Mouse (Mus musculus) megakaryocyte, adult 5-6 weeks (primary cell): Measurements from ENCODE around the gene Insig1. TPM values are rescaled to one million over a fixed set of nuclear protein-coding genes. Genes with fewer than 3 reads are reported as not detected.

Source experiments
- ATAC-seq: 2 replicates; pipeline ENCODE4 v1.8.0; 2016; ENCODE audit warnings: mild to moderate bottlenecking, inconsistent platforms; ENCODE audit not compliant: poor library complexity, severe bottlenecking
- total RNA-seq, 2 experiments: library from RNA; stranded (forward) in 1 of 2; stranded (reverse) in 1 of 2; fragments of 153-499, 151-499 nt in 1 of 2; fragments of 221-1000, 200-1000 nt in 1 of 2; gene quantifications; 2 replicates each; pipeline versions ENCODE4 v1.2.3 to v1.2.4; 2015 to 2017

The Insig1 gene
- total RNA-seq (2015) (25.2 and 26.9 TPM in 2 replicates), total RNA-seq (2017) (30.7 and 33.2 TPM in 2 replicates)

DNA sequence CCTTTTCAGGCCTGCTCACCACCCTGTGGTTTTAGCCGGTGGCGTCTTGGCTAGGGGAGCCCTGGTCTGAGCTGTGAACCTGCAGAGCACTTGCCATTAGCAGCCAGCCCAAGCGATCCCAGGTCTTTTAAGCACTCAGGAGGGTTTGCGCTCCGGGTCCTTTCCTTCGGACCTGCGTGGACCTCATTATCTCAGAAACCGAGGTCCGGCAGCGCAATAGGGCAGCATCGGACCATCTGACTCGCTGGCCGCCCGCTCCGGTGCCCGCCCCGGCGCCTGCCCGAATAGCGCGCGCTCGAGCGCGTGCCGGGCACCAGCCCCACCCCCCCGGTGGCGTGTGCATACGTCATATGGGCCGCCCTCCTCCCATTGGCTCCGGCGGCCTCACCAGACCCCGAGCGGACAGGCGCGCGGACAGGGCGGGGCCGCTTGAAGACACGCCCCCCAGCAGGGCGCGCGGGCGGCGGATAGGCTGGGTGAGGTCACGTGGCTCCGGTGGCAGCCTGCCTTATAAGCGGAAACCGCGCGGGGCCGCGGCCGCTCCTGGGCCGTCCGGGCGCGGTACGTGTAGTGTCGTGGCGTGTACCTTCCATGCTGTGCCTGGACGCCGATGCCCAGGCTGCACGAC, at the start of gene Insig1:
Insig1 (plus strand) TSS at position 536 of the 628 bp plus-strand sequence.
- peak; percentile 86 for ATAC-seq

GRCm38 (mm10) chr5:28023452-28023851, 47.7 kb upstream of the Insig1 start:
- ATAC-seq, result no peak

DNA sequence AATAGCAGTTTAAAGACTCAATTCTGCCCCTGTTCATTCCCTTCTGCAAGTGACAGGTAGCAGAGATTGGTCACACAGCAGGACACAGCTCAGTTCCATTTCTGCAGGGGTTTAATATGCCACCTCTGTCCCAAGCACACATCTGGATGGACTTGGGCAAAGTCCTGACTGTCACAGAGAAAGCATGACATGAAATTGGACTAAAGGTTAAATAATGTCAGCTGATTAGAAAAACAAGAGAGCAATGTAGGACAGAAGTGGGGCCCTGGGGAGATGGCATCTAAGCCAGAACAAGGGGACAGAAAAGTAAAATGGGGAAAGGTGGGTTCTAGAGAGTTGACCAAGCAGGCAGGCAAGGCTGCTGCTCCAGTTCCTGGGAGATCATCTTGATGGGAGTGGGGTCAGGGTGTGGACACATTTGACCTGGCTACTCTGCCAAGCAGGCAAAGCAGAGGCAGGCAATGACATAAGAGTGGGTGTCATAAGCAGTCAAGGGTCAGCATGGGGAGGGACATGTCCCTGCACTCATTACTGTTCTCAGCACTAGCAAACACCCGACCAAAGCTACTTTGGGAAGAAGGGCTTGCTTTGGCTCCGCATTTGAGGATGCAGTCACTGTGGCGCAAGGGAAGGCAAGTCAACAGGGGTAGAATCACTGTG, 39.5 kb upstream of the Insig1 start:
- ATAC-seq, result no peak

- ATAC-seq, result no peak
Measured at GRCm38 (mm10) chr5:28032866-28033265, 38.3 kb upstream of the Insig1 start.

DNA sequence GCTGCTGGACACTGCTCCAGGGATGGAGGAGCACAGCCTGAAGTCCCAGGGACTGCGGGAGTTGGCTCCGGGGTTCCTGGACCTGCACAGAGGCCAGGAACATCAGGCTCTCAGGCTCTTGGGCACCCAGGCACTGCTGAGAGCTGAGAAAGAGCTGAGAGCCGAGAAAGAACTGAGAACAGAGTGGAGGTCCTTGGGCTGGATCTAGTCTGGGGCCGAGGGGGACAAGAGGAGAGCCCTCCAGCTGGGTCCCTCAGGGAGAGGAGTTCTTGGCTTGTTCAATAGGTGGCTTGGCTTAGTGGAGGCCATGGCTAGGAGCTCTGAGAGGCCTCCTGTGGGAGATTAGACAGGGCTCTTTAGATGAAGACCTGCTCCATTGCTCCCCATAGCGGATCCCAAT, 37.9 kb upstream of the Insig1 start:
- ATAC-seq, result no peak

GRCm38 (mm10) chr5:28033826-28034225, 37.3 kb upstream of the Insig1 start:
- ATAC-seq, result no peak

DNA sequence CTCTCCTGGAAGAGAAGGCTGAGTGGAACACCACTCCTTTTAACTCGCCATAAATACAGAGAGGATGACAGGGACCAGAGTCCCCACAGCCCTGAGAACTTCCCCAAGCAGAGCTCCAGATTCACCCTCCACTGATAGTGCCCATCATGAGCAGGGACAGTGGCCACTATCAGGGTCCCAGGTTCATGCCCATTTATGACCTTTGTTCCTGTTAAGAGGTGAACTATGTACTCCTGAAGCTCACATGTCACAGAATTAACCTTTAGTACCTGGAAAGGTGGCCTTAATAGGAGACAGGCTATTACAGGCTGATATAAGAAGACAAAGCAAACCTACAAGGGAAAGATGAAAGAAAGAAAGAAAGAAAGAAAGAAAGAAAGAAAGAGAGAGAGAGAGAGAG, 35.2 kb upstream of the Insig1 start:
- no peak for ATAC-seq

- no peak for ATAC-seq
Measured at GRCm38 (mm10) chr5:28036518-28036917, 34.6 kb upstream of the Insig1 start.

DNA sequence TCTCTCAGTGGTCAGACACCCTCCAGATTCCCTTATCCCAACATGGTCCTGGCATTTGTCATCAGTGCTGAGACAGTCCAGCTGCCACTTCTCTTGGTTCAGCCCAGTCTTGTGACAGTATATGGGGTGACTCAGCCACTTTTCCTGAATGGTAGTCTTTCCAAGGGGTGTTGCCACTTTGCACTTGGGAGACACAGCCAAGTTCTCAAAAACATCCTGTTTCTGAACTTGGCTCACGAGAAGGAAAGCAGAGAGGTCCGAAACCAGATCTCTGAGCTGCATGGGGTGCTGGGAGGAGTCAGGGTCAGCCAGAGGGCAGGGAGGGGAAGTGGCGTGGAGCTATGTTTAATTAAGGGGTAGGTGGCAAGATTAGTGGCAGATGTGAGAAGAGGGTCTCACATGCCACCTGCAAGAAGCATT, 34.0 kb upstream of the Insig1 start:
- peak; percentile 87 for ATAC-seq

GRCm38 (mm10) chr5:28037639-28038038, 33.5 kb upstream of the Insig1 start:
- peak; percentile 65 for ATAC-seq

DNA sequence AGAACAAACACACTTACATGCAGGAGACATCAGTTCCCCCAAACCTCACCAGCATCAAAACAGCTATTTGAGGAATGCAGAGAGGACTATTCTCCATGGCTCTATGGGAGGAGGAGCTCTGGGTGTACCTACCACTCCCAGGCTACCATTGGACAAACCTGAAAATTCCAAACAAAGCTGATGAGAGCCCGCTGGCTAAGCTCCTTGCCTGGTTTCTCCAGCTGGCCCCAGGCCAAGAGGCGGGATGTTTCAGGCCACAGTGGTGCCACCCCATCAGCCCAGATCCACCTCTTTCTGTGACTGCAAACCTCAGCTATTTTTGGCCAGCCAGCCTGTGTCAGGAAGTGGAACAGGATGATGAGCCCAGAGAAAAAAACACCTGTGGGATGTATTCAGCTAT, 33.0 kb upstream of the Insig1 start:
- ATAC-seq, result no peak

GRCm38 (mm10) chr5:28039746-28040655, 31.2 kb upstream of the Insig1 start:
- no peak for ATAC-seq

GRCm38 (mm10) chr5:28040726-28041125, 30.4 kb upstream of the Insig1 start:
- no peak for ATAC-seq

DNA sequence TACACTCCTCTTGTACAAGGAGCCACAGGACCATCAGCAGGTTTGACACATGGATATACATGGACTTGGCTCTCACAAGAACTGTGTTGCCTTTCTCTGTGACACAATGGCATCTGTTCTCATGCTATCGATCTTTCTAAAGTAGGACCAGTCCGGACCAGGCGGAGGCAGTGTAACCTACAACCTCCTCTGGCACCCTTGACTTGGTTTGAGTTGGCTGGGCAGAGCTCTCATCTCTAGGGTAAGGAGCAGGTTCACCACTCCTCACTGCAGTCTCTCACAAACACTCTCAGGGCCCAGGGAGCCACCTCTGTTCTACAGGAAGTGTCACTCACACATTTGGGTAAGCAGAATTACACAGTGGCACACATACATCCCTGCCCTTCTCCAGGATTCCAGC, 29.1 kb upstream of the Insig1 start:
- ATAC-seq, result no peak

- no peak for ATAC-seq
Measured at GRCm38 (mm10) chr5:28042779-28043178, 28.4 kb upstream of the Insig1 start.

GRCm38 (mm10) chr5:28043386-28043785, 27.8 kb upstream of the Insig1 start:
- ATAC-seq, result no peak

GRCm38 (mm10) chr5:28046966-28047365, 24.2 kb upstream of the Insig1 start:
- no peak for ATAC-seq

GRCm38 (mm10) chr5:28047961-28048360, 23.2 kb upstream of the Insig1 start:
- no peak for ATAC-seq

GRCm38 (mm10) chr5:28055450-28055849, 15.7 kb upstream of the Insig1 start:
- ATAC-seq, result no peak

GRCm38 (mm10) chr5:28056877-28057276, 14.3 kb upstream of the Insig1 start:
- ATAC-seq, result no peak

- ATAC-seq, result no peak
Measured at GRCm38 (mm10) chr5:28060506-28060905, 10.7 kb upstream of the Insig1 start.

GRCm38 (mm10) chr5:28061011-28061410, 10.2 kb upstream of the Insig1 start:
- no peak for ATAC-seq
